Mouse (Mus musculus): ENCODE data around the gene Sigmar1. TPM values are rescaled to one million over a fixed set of nuclear protein-coding genes. Genes with fewer than 3 reads are reported as not detected.

Gene Sigmar1
- polyA plus RNA-seq, 1 experiment from 2014 or later: 97.8 TPM

GRCm38 (mm10) chr4:41762099-41762687 lies 6.2 kb upstream of the Sigmar1 start:
- no peaks in the 10 kb centered on the region for H3K27me3 ChIP-seq (ENCODE audit: insufficient read depth, poor library complexity, severe bottlenecking)
- H3K36me3 ChIP-seq: peaks cover 25% of the 10 kb centered on the region
- DNase-seq (ENCODE audit: low spot score): no peak
- peak overlapping the region; percentile 90 for H3K27ac ChIP-seq
- H3K4me3 ChIP-seq: peak overlapping the region; percentile 57
- H3K9me3 ChIP-seq: no peaks in the 10 kb centered on the region
- 34% methylated on average over 8 of the region's 8 CpGs for WGBS
- H3K4me1 ChIP-seq: peaks cover 45% of the 10 kb centered on the region

- Histone ChIP-seq H3K27ac (peak overlapping the region; percentile 90), H3K27me3 (ENCODE audit: insufficient read depth, poor library complexity, severe bottlenecking) (no peaks in the 10 kb centered on the region), H3K4me1 (peaks cover 48% of the 10 kb centered on the region), H3K4me3 (peak overlapping the region; percentile 57), H3K9me3 (no peaks in the 10 kb centered on the region), H3K36me3 (peaks cover 26% of the 10 kb centered on the region)
- no peak for DNase-seq (ENCODE audit: low spot score)
Observed at GRCm38 (mm10) chr4:41761680-41762079, 5.7 kb upstream of the Sigmar1 start.

GRCm38 (mm10) chr4:41760911-41761310 lies 5.0 kb upstream of the Sigmar1 start:
- Histone ChIP-seq H3K27ac (peak overlapping the region; percentile 90), H3K27me3 (ENCODE audit: insufficient read depth, poor library complexity, severe bottlenecking) (no peaks in the 10 kb centered on the region), H3K4me3 (peak overlapping the region; percentile 57), H3K9me3 (no peaks in the 10 kb centered on the region), H3K4me1 (peaks cover 55% of the 10 kb centered on the region), H3K36me3 (peaks cover 27% of the 10 kb centered on the region)
- 89% methylated on average over 4 of the region's 4 CpGs for WGBS
- DNase-seq (ENCODE audit: low spot score): no peak

GRCm38 (mm10) chr4:41760288-41760721 lies 4.3 kb upstream of the Sigmar1 start:
- H3K27ac ChIP-seq: peak overlapping the region; percentile 90
- DNase-seq (ENCODE audit: low spot score): peak; percentile 98
- peak overlapping the region; percentile 57 for H3K4me3 ChIP-seq
- no peaks in the 10 kb centered on the region for H3K9me3 ChIP-seq
- H3K27me3 ChIP-seq (ENCODE audit: insufficient read depth, poor library complexity, severe bottlenecking): no peaks in the 10 kb centered on the region
- 1% methylated on average over 15 of the region's 15 CpGs for WGBS
- peaks cover 24% of the 10 kb centered on the region for H3K36me3 ChIP-seq
- peaks cover 55% of the 10 kb centered on the region for H3K4me1 ChIP-seq

GRCm38 (mm10) chr4:41759656-41760287 lies 3.8 kb upstream of the Sigmar1 start:
- H3K27ac ChIP-seq: peak overlapping the region; percentile 90
- DNase-seq (ENCODE audit: low spot score): peak; percentile 76
- H3K9me3 ChIP-seq: no peaks in the 10 kb centered on the region
- no peaks in the 10 kb centered on the region for H3K27me3 ChIP-seq (ENCODE audit: insufficient read depth, poor library complexity, severe bottlenecking)
- peaks cover 58% of the 10 kb centered on the region for H3K4me1 ChIP-seq
- 13% methylated on average over 6 of the region's 6 CpGs for WGBS
- peak overlapping the region; percentile 57 for H3K4me3 ChIP-seq
- peaks cover 24% of the 10 kb centered on the region for H3K36me3 ChIP-seq

- 69% methylated on average over 9 of the region's 9 CpGs for WGBS
- peaks cover 61% of the 10 kb centered on the region for H3K4me1 ChIP-seq
- DNase-seq (ENCODE audit: low spot score): peak; percentile 72
Observed at GRCm38 (mm10) chr4:41759206-41759605, 3.2 kb upstream of the Sigmar1 start.

GRCm38 (mm10) chr4:41758701-41759100 lies 2.7 kb upstream of the Sigmar1 start:
- H3K27me3 ChIP-seq (ENCODE audit: insufficient read depth, poor library complexity, severe bottlenecking): no peaks in the 10 kb centered on the region
- WGBS: 91% methylated on average over 4 of the region's 4 CpGs
- H3K4me3 ChIP-seq: no peak overlapping the region
- H3K27ac ChIP-seq: no peak overlapping the region
- H3K4me1 ChIP-seq: peaks cover 61% of the 10 kb centered on the region
- H3K36me3 ChIP-seq: peaks cover 24% of the 10 kb centered on the region
- DNase-seq (ENCODE audit: low spot score): peak; percentile 70
- H3K9me3 ChIP-seq: no peaks in the 10 kb centered on the region

More at GRCm38 (mm10) chr4:41759206-41759605, 3.2 kb upstream of the Sigmar1 start:
- H3K36me3 ChIP-seq: peaks cover 24% of the 10 kb centered on the region
- peak overlapping the region; percentile 90 for H3K27ac ChIP-seq
- H3K4me3 ChIP-seq: peak overlapping the region; percentile 57; the same call in 1 of the 2 replicates
- no peaks in the 10 kb centered on the region for H3K27me3 ChIP-seq (ENCODE audit: insufficient read depth, poor library complexity, severe bottlenecking)
- no peaks in the 10 kb centered on the region for H3K9me3 ChIP-seq

GRCm38 (mm10) chr4:41758021-41758420 lies 2.1 kb upstream of the Sigmar1 start:
- Histone ChIP-seq H3K27me3 (ENCODE audit: insufficient read depth, poor library complexity, severe bottlenecking) (no peaks in the 10 kb centered on the region), H3K27ac (no peak overlapping the region), H3K4me3 (no peak overlapping the region), H3K36me3 (peaks cover 24% of the 10 kb centered on the region), H3K9me3 (no peaks in the 10 kb centered on the region), H3K4me1 (peaks cover 61% of the 10 kb centered on the region)
- DNase-seq (ENCODE audit: low spot score): no peak
- WGBS: 83% methylated on average over 11 of the region's 11 CpGs

- DNase-seq (ENCODE audit: low spot score): peak; percentile 72
- no peak overlapping the region for H3K27ac ChIP-seq
Observed at GRCm38 (mm10) chr4:41757321-41757720, 1.4 kb upstream of the Sigmar1 start.

GRCm38 (mm10) chr4:41756440-41756839 lies 483 bp upstream of the Sigmar1 start:
- Histone ChIP-seq H3K27me3 (ENCODE audit: insufficient read depth, poor library complexity, severe bottlenecking) (peaks cover 6% of the 10 kb centered on the region; the same call in 1 of the 2 replicates), H3K27ac (peak overlapping the region; percentile 93), H3K4me3 (peak overlapping the region; percentile 70), H3K36me3 (peaks cover 24% of the 10 kb centered on the region), H3K4me1 (peaks cover 45% of the 10 kb centered on the region), H3K9me3 (no peaks in the 10 kb centered on the region)
- DNase-seq (ENCODE audit: low spot score): peak; percentile 76
- 73% methylated on average over 8 of the region's 8 CpGs for WGBS

More at GRCm38 (mm10) chr4:41757321-41757720, 1.4 kb upstream of the Sigmar1 start:
- Histone ChIP-seq H3K4me3 (no peak overlapping the region), H3K4me1 (peaks cover 54% of the 10 kb centered on the region), H3K27me3 (ENCODE audit: insufficient read depth, poor library complexity, severe bottlenecking) (no peaks in the 10 kb centered on the region), H3K36me3 (peaks cover 24% of the 10 kb centered on the region), H3K9me3 (no peaks in the 10 kb centered on the region)
- 91% methylated on average over 13 of the region's 13 CpGs for WGBS

- H3K36me3 ChIP-seq: peaks cover 24% of the 10 kb centered on the region
- H3K27ac ChIP-seq: peak within 1 kb of the TSS; percentile 93
- H3K4me3 ChIP-seq: peak within 1 kb of the TSS; percentile 70
- H3K27me3 ChIP-seq (ENCODE audit: insufficient read depth, poor library complexity, severe bottlenecking): peaks cover 6% of the 10 kb centered on the region; the same call in 1 of the 2 replicates
- 14% methylated on average over 14 of the region's 14 CpGs for WGBS
- no peak for DNase-seq (ENCODE audit: low spot score)
- peaks cover 30% of the 10 kb centered on the region for H3K4me1 ChIP-seq
- no peaks in the 10 kb centered on the region for H3K9me3 ChIP-seq
Observed at GRCm38 (mm10) chr4:41754797-41755337, 1.1 kb downstream of the Sigmar1 start, which contains the start of gene Galt. Gene Galt (plus strand): TSS chr4:41755228.

- Histone ChIP-seq H3K27me3 (ENCODE audit: insufficient read depth, poor library complexity, severe bottlenecking) (0 out of 2 replicates have a peak, but pooled peaks cover 3% of the 10 kb centered on the region), H3K9me3 (no peaks in the 10 kb centered on the region), H3K4me1 (peaks cover 13% of the 10 kb centered on the region), H3K36me3 (no peaks in the 10 kb centered on the region), H3K27ac (no peak overlapping the region), H3K4me3 (no peak overlapping the region)
- DNase-seq (ENCODE audit: low spot score): no peak
- WGBS: 77% methylated on average over 1 of the region's 1 CpGs
Observed at GRCm38 (mm10) chr4:41745021-41745420, 10.9 kb downstream of the Sigmar1 start.

GRCm38 (mm10) chr4:41744131-41744530 lies 11.8 kb downstream of the Sigmar1 start:
- Histone ChIP-seq H3K4me3 (no peak overlapping the region), H3K27me3 (ENCODE audit: insufficient read depth, poor library complexity, severe bottlenecking) (0 out of 2 replicates have a peak, but pooled peaks cover 3% of the 10 kb centered on the region), H3K9me3 (no peaks in the 10 kb centered on the region), H3K36me3 (peaks cover 5% of the 10 kb centered on the region), H3K27ac (no peak overlapping the region), H3K4me1 (peaks cover 21% of the 10 kb centered on the region)
- 70% methylated on average over 2 of the region's 2 CpGs for WGBS
- no peak for DNase-seq (ENCODE audit: low spot score)
